Mouse (Mus musculus): ENCODE measurements around the gene Mink1.

Gene Mink1

DNA sequence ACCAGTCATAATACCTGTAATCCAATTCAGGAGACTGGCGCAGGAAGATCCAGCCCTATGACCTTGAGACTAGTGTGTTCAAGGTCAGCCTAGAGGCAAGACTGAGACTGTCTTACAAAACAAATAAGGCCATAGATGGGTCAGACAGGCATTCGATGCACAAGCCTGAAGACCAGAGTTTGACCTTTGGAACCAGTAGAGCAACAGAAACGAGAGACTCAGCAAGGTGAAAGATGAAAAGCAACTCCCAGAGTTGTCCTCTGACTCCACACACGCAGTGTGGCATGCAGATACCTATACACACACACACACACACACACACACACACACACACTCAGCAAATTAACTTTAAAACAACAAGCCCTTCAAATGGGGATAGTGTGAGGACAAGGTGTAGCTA lies 64.2 kb downstream of the Mink1 start:
- in situ Hi-C loops (cut with MboI; ENCODE audit: low sequenced_read_pairs), result no loop called here

DNA sequence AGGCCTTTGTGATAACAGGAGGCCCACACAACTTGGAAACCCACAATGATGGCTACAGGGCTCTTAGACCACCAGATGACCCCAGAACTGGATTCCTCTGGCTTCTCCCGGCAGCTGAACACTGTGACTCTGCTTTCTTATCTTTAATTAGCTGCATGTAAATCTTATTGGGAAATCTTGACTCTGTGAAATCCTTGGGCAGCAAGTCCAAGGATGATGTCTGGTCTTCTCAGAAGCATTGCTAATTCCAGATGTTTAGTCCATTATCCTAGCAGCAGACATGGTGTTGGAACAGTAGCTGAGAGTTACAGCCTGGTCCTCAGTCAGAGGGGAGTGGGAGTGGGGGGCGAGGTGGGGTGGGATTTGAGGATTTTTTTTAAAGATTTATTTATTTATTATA lies 65.8 kb downstream of the Mink1 start:
- in situ Hi-C loops (cut with MboI; ENCODE audit: low sequenced_read_pairs), result no loop called here

DNA sequence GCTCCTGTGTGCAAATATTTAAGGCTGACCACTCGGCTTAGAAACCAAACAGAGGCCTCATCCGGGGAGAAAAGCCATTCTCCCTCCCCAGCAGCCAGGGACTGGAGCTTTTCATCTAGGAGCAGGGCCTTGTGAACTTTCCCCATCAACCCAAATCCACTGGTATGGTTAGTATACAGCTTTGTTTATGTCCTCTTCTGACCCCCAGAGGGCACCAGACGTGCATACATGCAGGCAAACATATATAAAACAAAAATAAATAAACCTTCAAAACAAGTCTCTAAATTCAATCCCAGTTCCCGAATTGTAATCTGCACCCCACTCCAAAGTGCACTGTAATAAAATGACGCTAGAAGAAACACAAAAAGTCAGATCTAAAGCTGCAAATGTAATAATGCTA lies 66.9 kb downstream of the Mink1 start:
- in situ Hi-C loops (cut with MboI; ENCODE audit: low sequenced_read_pairs), result no loop called here

- in situ Hi-C loops (cut with MboI; ENCODE audit: low sequenced_read_pairs), result no loop called here
Observed at GRCm38 (mm10) chr11:70630129-70630528, 67.4 kb downstream of the Mink1 start.

DNA sequence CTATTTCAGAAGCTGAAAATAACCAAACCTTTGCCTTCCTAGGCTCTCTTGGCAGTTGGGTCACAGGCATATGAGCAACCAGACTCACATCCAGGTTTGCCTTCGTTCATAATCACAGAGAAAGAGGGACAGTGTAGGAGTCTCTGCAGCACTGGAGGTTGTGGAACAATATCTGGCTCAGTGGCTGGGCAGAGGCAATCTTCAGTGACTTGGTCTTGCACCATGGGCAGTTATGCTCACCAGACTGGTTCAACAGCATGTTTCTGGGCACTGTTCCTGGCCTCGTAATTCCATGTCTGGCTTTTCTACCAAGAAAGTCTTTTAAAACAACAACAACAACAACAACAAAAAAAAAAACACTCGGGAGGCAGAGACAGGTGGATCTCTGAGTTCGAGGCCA lies 72.9 kb downstream of the Mink1 start:
- in situ Hi-C loops (cut with MboI; ENCODE audit: low sequenced_read_pairs), result no loop called here

DNA sequence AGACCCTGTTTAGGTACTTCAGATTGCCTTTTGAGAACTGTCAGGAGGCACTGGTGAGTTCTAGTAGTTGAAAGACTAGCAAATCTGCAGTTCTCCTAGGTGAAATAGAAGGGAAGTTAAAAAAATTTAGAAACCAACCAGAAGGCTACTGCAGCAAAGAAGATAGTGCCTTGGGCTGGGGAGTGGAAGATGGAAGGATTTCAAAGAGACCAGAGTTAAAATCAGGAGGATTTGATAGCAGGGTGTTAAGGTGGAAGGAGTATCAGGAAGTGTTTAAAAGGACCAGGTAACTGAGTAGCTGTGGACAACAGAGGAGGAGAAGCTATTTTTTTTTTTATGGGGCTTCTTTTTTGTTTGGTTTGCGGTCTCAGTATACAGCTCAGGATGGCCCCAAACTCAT lies 75.1 kb downstream of the Mink1 start:
- in situ Hi-C loops (cut with MboI; ENCODE audit: low sequenced_read_pairs), result no loop called here

GRCm38 (mm10) chr11:70638293-70638692 lies 75.6 kb downstream of the Mink1 start:
- in situ Hi-C loops (cut with MboI; ENCODE audit: low sequenced_read_pairs), result no loop called here

DNA sequence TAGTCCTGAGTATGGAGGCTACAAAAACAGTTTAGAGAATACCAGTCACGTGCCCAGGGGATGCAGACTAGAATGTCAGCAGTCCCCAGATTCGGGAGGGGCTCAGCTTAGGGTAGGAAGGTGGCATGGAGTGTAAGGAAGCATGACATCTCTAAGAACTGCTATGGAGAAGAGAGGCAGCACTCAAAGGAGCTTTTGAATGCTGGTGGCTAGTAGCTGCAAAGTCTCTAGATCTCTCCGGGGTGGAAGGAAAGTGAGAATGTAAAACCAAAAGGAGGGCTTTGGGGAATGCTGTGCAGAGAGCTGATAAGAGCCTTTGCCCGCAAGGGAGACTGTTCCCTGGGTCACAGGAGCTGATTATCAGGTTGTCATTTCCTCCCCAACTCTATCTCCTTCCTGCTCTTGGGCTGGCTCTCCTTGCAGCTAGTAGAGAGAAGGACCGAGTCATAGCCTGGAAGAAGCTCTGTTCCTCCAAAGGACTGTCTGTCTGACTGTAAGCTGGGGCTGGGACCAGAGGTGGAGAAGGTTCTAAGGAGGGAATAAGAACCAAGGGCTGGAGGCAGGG lies 76.1 kb downstream of the Mink1 start, which contains the start of gene Gp1ba:
Gp1ba (plus strand) TSS at position 409 of the 565 bp plus-strand sequence.
- in situ Hi-C loops (cut with MboI; ENCODE audit: low sequenced_read_pairs), result no loop called here

GRCm38 (mm10) chr11:70639976-70640375 lies 77.3 kb downstream of the Mink1 start:
- in situ Hi-C loops (cut with MboI; ENCODE audit: low sequenced_read_pairs), result no loop called here

GRCm38 (mm10) chr11:70641241-70641640 lies 78.6 kb downstream of the Mink1 start:
- in situ Hi-C loops (cut with MboI; ENCODE audit: low sequenced_read_pairs), result no loop called here

GRCm38 (mm10) chr11:70643051-70643450 lies 80.4 kb downstream of the Mink1 start:
- in situ Hi-C loops (cut with MboI; ENCODE audit: low sequenced_read_pairs), result no loop called here

- in situ Hi-C loops (cut with MboI; ENCODE audit: low sequenced_read_pairs), result no loop called here
Observed at GRCm38 (mm10) chr11:70644564-70645103, 82.0 kb downstream of the Mink1 start.

- in situ Hi-C loops (cut with MboI; ENCODE audit: low sequenced_read_pairs), result no loop called here
Observed at GRCm38 (mm10) chr11:70645461-70646258, 83.0 kb downstream of the Mink1 start.

- in situ Hi-C loops (cut with MboI; ENCODE audit: low sequenced_read_pairs), result no loop called here
Observed at GRCm38 (mm10) chr11:70646259-70646555, 83.5 kb downstream of the Mink1 start.

- in situ Hi-C loops (cut with MboI; ENCODE audit: low sequenced_read_pairs), result no loop called here
Observed at GRCm38 (mm10) chr11:70646691-70647650, 84.3 kb downstream of the Mink1 start, which contains the start of the genes Rnf167 and Slc25a11. Gene Rnf167, plus strand, starts transcription at chr11:70647235. Gene Slc25a11, minus strand, starts transcription at chr11:70647479.

- in situ Hi-C loops (cut with MboI; ENCODE audit: low sequenced_read_pairs), result no loop called here
Observed at GRCm38 (mm10) chr11:70647716-70648420, 85.2 kb downstream of the Mink1 start.

GRCm38 (mm10) chr11:70648512-70648911 lies 85.8 kb downstream of the Mink1 start:
- in situ Hi-C loops (cut with MboI; ENCODE audit: low sequenced_read_pairs), result no loop called here

DNA sequence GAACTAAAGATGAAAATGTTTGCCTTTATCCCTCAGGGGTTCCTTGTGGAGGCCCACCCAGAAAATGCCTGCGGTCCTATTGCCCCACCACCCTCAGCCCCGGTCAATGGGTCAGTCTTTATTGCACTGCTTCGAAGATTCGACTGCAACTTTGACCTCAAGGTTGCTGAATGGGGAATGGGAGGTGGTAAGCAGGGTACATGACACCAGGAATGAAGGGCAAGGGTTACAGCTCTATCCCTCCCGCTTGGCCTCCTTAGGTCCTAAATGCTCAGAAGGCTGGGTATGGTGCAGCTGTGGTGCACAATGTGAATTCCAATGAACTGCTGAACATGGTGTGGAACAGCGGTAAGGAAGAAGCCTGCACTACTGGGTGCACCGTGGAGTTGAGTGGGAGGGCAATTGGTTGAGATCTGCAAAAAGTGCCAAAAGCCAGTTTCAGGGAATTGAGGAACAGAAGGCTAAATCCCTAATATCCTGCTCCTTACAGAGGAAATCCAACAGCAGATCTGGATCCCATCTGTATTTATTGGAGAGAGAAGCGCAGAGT lies 86.6 kb downstream of the Mink1 start:
- in situ Hi-C loops (cut with MboI; ENCODE audit: low sequenced_read_pairs), result no loop called here

- in situ Hi-C loops (cut with MboI; ENCODE audit: low sequenced_read_pairs), result no loop called here
Observed at GRCm38 (mm10) chr11:70650322-70651175, 87.9 kb downstream of the Mink1 start.

All from CH12F3 (cell line).